Mouse (Mus musculus): ENCODE results near the gene Polr2j. TPM values are rescaled to one million over a fixed set of nuclear protein-coding genes. Genes with fewer than 3 reads are reported as not detected.

Polr2j gene
- polyA plus RNA-seq, 1 experiment from 2014 or later = 204 TPM

GRCm38 (mm10) chr5:136170512-136171362, 54.3 kb downstream of the Polr2j start, which contains the start of gene Orai2:
TSS of gene Orai2 (minus strand) at chr5:136170713.
- peak within 1 kb of the TSS; percentile 53 for H3K4me3 ChIP-seq
- H3K27me3 ChIP-seq = no peaks in the 10 kb centered on the region
- H3K36me3 ChIP-seq = no peaks in the 10 kb centered on the region
- peak within 1 kb of the TSS; percentile 90 for H3K4me2 ChIP-seq
- H3K9ac ChIP-seq = peak within 1 kb of the TSS; percentile 35
- peak within 1 kb of the TSS; percentile 68 for H3K27ac ChIP-seq
- no peaks in the 10 kb centered on the region for H3K9me3 ChIP-seq
- 2% methylated on average over 47 of the region's 49 CpGs for WGBS
- ATAC-seq (ENCODE audit: insufficient number of reproducible peaks, low FRiP score, low TSS enrichment, low read depth) = peak; percentile 64
- peaks cover 32% of the 10 kb centered on the region for H3K4me1 ChIP-seq

- H3K4me3 ChIP-seq = peak overlapping the region; percentile 53
- no peaks in the 10 kb centered on the region for H3K27me3 ChIP-seq
- H3K36me3 ChIP-seq = no peaks in the 10 kb centered on the region
- peak overlapping the region; percentile 90 for H3K4me2 ChIP-seq
- no peak for ATAC-seq (ENCODE audit: insufficient number of reproducible peaks, low FRiP score, low TSS enrichment, low read depth)
- H3K9me3 ChIP-seq = no peaks in the 10 kb centered on the region
- H3K4me1 ChIP-seq = peaks cover 32% of the 10 kb centered on the region
- 27% methylated on average over 17 of the region's 17 CpGs for WGBS
- peak overlapping the region; percentile 68 for H3K27ac ChIP-seq
- H3K9ac ChIP-seq = no peak overlapping the region
These were observed 55.2 kb downstream of the Polr2j start for GRCm38 (mm10) chr5:136171363-136172341.

Small RNAs within 50 kb of the gene (microRNA-seq; reads per million reads assigned to microRNA genes)
- 1.4 reads per million for gene Mir7035

Other genes starting within 250 kb of the Polr2j start
- 1,190 and 1,326 TPM in 2 replicates for gene Hspb1, start 228.7 kb upstream of the Polr2j start, polyA plus RNA-seq (2015; fragmentation: Nextera tagmentation; extraction: Ambion mirVana)
- 162 and 168 TPM in 2 replicates for gene Ywhag, start 182.0 kb upstream of the Polr2j start, polyA plus RNA-seq (2015; fragmentation: Nextera tagmentation; extraction: Ambion mirVana)
- gene Ssc4d, start 142.1 kb upstream of the Polr2j start, polyA plus RNA-seq (2015; fragmentation: Nextera tagmentation; extraction: Ambion mirVana) = 2.0 and 2.1 TPM in 2 replicates
- 0.17 and 0.44 TPM in 2 replicates for gene Zp3, start 136.5 kb upstream of the Polr2j start, polyA plus RNA-seq (2015; fragmentation: Nextera tagmentation; extraction: Ambion mirVana)
- gene Dtx2, start 121.8 kb upstream of the Polr2j start, polyA plus RNA-seq (2015; fragmentation: Nextera tagmentation; extraction: Ambion mirVana) = 35.5 and 36.2 TPM in 2 replicates
- gene Upk3b, start 78.1 kb upstream of the Polr2j start, polyA plus RNA-seq (2015; fragmentation: Nextera tagmentation; extraction: Ambion mirVana) = 9.1 and 10.9 TPM in 2 replicates
- 58.9 and 59.3 TPM in 2 replicates for gene Upk3bl, start 62.1 kb upstream of the Polr2j start, polyA plus RNA-seq (2015; fragmentation: Nextera tagmentation; extraction: Ambion mirVana)
- 12.1 and 13.6 TPM in 2 replicates for gene Rasa4, start 32.7 kb upstream of the Polr2j start, polyA plus RNA-seq (2015; fragmentation: Nextera tagmentation; extraction: Ambion mirVana)
- 31.5 and 32.3 TPM in 2 replicates for gene Lrwd1, start 19.4 kb downstream of the Polr2j start, polyA plus RNA-seq (2015; fragmentation: Nextera tagmentation; extraction: Ambion mirVana)
- gene Alkbh4, start 19.5 kb downstream of the Polr2j start, polyA plus RNA-seq (2015; fragmentation: Nextera tagmentation; extraction: Ambion mirVana) = 19.8 and 20.7 TPM in 2 replicates
- 8.3 and 10.3 TPM in 2 replicates for gene Orai2, start 54.1 kb downstream of the Polr2j start, polyA plus RNA-seq (2015; fragmentation: Nextera tagmentation; extraction: Ambion mirVana)
- 45.2 and 51.0 TPM in 2 replicates for gene Prkrip1, start 82.3 kb downstream of the Polr2j start, polyA plus RNA-seq (2015; fragmentation: Nextera tagmentation; extraction: Ambion mirVana)
- 4.9 and 5.8 TPM in 2 replicates for gene Sh2b2, start 129.9 kb downstream of the Polr2j start, polyA plus RNA-seq (2015; fragmentation: Nextera tagmentation; extraction: Ambion mirVana)

Measured in limb, embryonic 15.5 days (tissue).